In the genomic region with DNA sequence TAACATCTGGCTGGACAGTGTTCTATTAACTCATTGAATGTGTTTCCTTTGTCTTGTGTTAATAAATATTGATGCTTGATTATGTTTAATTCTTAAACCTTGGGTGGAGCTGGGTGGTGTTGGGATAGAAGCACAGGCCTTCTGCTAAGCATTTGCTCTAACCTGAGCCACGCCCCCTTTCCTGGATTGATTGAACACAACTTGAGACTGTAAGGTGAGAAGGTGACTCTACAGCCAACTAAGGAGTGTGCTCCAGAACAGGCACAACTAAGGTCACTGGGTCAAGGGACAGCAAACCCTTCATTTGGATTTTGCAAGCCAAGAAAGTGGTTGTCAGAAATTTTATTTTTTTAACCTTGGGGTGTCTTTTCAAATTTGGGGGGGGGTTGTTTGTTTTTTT, we compare ENCODE assay signal across 25 mouse cellular contexts. TPM values are rescaled to one million over a fixed set of nuclear protein-coding genes. Genes with fewer than 3 reads are reported as not detected.
DNase-seq lines count a peak whose midpoint lies in the region; ATAC-seq and TF ChIP-seq lines count a peak whose summit lies in the region.
"Had no signal": no experiment of that assay in that cellular context is flagged by ENCODE, and none has a peak within 500 bp of the region (broad histone marks: within the 10 kb centered on the region; RNA-seq: fewer than 3 reads in every experiment).

No protein-coding gene starts in this region.

- H3K4me1 ChIP-seq in lung, postnatal 0 days (ENCODE audit: insufficient read depth, low read depth, low read length) = no peaks in the 10 kb centered on the region
- H3K4me1 ChIP-seq: forebrain, embryonic 13.5 days; heart, embryonic 12.5 days; hindbrain, embryonic 13.5 days; midbrain, embryonic 12.5 days; neural tube, embryonic 15.5 days had no signal

- 61% methylated on average over 1 of the region's 1 CpGs for WGBS in lung, postnatal 0 days

- no peaks in the 10 kb centered on the region for H3K9me3 ChIP-seq in lung, postnatal 0 days (ENCODE audit: low read length)
- H3K9me3 ChIP-seq: hindbrain, embryonic 13.5 days; liver, embryonic 12.5 days had no signal

- H3K4me2 ChIP-seq in lung, postnatal 0 days (replicated peaks; ENCODE audit: low read depth, low read length) = no peak overlapping the region
- H3K4me2 ChIP-seq: forebrain, embryonic 13.5 days; heart, embryonic 12.5 days; hindbrain, embryonic 13.5 days; liver, embryonic 12.5 days; lung, embryonic 14.5 days; midbrain, embryonic 12.5 days; neural tube, embryonic 15.5 days had no signal

- no peak overlapping the region for H3K27ac ChIP-seq in lung, postnatal 0 days (ENCODE audit: low read length)
- H3K27ac ChIP-seq: forebrain, embryonic 13.5 days; hindbrain, embryonic 13.5 days; liver, embryonic 12.5 days; midbrain, embryonic 12.5 days; neural tube, embryonic 15.5 days had no signal

- no peak overlapping the region for H3K4me3 ChIP-seq in lung, postnatal 0 days (ENCODE audit: low read depth, low read length)
- H3K4me3 ChIP-seq: forebrain, embryonic 13.5 days; heart, embryonic 12.5 days; hindbrain, embryonic 13.5 days; liver, embryonic 12.5 days; midbrain, embryonic 12.5 days; neural tube, embryonic 15.5 days had no signal

- peaks cover 21% of the 10 kb centered on the region; the same call in 1 of the 2 replicates for H3K36me3 ChIP-seq in lung, postnatal 0 days (ENCODE audit: insufficient read depth, low read length)

- TF ChIP-seq CTCF in lung, postnatal 0 days (IDR thresholded peaks at IDR 0.05) = no peak

- ATAC-seq in lung, postnatal 0 days = no peak
- ATAC-seq: forebrain, embryonic 13.5 days; liver, embryonic 12.5 days had no signal

- H3K9ac ChIP-seq in lung, postnatal 0 days (replicated peaks; ENCODE audit: low read depth) = no peak overlapping the region
- H3K9ac ChIP-seq: forebrain, embryonic 13.5 days; heart, embryonic 12.5 days; hindbrain, embryonic 13.5 days; liver, embryonic 12.5 days; lung, embryonic 14.5 days; midbrain, embryonic 12.5 days; neural tube, embryonic 15.5 days had no signal

- no peaks in the 10 kb centered on the region for H3K27me3 ChIP-seq in lung, postnatal 0 days (replicated peaks; ENCODE audit: insufficient read depth, low read length)
- H3K27me3 ChIP-seq: forebrain, embryonic 13.5 days; heart, embryonic 12.5 days; hindbrain, embryonic 13.5 days; liver, embryonic 12.5 days; midbrain, embryonic 12.5 days; neural tube, embryonic 15.5 days had no signal

- TF ChIP-seq EP300 in lung, postnatal 0 days (IDR thresholded peaks at IDR 0.05) = no peak

- DNase-seq in gastrocnemius, adult 18-20 months (ENCODE audit: low spot score) = peak; percentile 54
- no peak for DNase-seq in gastrocnemius, postnatal 4 days (ENCODE audit: low spot score in 2 of 2)
- DNase-seq in lung, postnatal 0 days (ENCODE audit: low spot score) = peak; percentile 30
- no peak for DNase-seq in lung, postnatal 14 days
- peak; percentile 17 for DNase-seq in forelimb bud, embryonic 11.5 days (ENCODE audit: low read depth, low spot score)
- DNase-seq in cerebellum, adult 11-12 months = no peak
- DNase-seq in layer of hippocampus, adult 11-12 months (ENCODE audit: low spot score) = no peak
- DNase-seq: adrenal gland, adult 8-10 months; cerebellum, adult 18-20 months; cerebellum, postnatal 36 days; gastrocnemius, postnatal 10 days; heart, adult 18-20 months; heart, postnatal 10 days; kidney, adult 18-20 months; left cerebral cortex, postnatal 4 days; lung, embryonic 14.5 days; right cerebral cortex, adult 18-20 months; thymus, adult 2 months; thymus, postnatal 4 days had no signal

RNA-seq across cellular contexts. Expression of a gene that starts 8.2 kb away (rescaled TPM):
- total RNA-seq in gastrocnemius, adult 18-20 months (2021) = 10 to 100 TPM; 44.2 to 57.7 TPM
- total RNA-seq in gastrocnemius, postnatal 4 days (2021) = 10 to 100 TPM; 66.1 to 68.7 TPM
- polyA plus RNA-seq in lung, postnatal 0 days (2015; fragmentation: Nextera tagmentation; extraction: Ambion mirVana) = 28.3 and 35.3 TPM in 2 replicates

Comparison
In these comparisons a context has a peak if more than half of its experiments do, and no peak if none do; other contexts are left out.
1. DNase-seq: peak in gastrocnemius, adult 18-20 months (single experiment), lung, postnatal 0 days (single experiment) and forelimb bud, embryonic 11.5 days (single experiment); none in gastrocnemius, postnatal 4 days (0 of 2), lung, postnatal 14 days (single experiment), cerebellum, adult 11-12 months (single experiment) and layer of hippocampus, adult 11-12 months (single experiment).